Mouse (Mus musculus) large intestine, adult 2 months (tissue): ENCODE measurements around the gene Kctd12. TPM values are rescaled to one million over a fixed set of nuclear protein-coding genes. Genes with fewer than 3 reads are reported as not detected.

Experiments
- DNase-seq: peaks from one replicate; pipeline ENCODE4 v3.0.0-alpha.2; 2012; ENCODE audit warnings: low read depth, low spot score
- WGBS: fragments of 180-500 bp; shearing (Covaris S2); methylation state at CpG from one replicate; pipeline ENCODE4 v1.1.7; 2018; 5-methylcytosine and 5-hydroxymethylcytosine counted together
- polyA plus RNA-seq: library from polyadenylated mRNA; depleted of rRNA; stranded (reverse); fragments of >200 nt; gene quantifications from 2 replicates; pipeline ENCODE4 v1.2.3, GENCODE M21; 2012; rRNA removed

Kctd12 gene
- polyA plus RNA-seq, 1 experiment = 7.3 TPM

DNA sequence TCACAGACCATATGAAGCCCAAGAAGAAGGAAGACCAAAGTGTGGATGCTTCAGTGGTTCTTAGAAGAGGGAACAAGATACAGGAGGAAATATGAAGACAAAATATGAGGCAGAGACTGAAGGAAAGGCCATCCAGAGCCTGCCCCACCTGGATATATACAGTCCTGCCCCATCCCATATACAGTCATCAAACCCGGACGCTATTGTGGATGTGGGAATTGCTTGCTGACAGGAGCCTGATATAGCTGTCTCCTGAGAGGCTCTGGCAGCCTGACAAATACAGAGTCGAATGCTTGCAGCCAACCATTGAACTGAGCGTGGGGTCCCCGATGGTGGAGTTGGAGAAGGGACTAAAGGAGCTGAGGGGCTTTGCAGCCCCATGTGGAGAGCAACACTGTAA is 13.6 kb downstream of the Kctd12 start:
- DNase-seq = no peak
- 69% methylated on average over 5 of the region's 5 CpGs for WGBS

DNA sequence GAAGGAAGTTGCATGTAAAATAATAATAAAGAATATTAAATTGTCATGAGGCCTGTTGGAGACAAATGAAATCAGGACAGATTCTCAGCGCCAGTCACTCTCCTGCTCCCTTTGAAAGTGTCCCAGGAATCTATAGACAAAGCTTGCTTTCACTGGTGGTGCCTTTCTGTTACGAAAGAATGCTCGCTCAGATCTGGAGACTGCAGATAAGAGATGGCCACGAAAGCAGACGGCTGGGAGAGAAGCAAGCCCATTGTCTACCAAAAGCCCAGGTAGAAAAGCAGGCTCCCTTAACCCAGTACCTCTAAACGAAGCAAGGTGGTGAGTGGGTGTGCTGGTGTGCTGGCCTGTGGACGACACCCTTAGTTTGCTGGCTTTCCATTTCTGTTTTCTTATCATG is 16.2 kb downstream of the Kctd12 start:
- no peak for DNase-seq
- 66% methylated on average over 7 of the region's 7 CpGs for WGBS

DNA sequence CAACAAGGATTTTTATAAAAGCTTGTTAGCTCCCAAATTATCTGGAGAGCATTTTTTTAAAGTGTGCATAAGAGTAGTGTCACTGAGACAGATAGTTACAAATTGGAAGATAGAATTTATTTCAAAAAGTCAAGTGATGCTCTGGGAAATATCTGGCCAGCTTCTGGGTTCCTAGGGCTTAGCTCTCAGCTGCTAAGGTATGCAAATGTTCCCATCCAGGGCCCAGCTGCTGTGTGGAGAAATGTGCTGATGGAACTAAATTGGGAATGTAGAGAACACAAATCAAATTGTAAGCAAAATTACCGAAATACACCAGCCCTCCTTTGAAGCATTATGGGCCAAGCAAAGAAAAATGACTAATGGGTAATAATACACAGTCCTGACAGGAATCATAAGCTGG is 16.6 kb downstream of the Kctd12 start:
- WGBS = 77% methylated on average over 1 of the region's 1 CpGs
- DNase-seq = no peak

DNA sequence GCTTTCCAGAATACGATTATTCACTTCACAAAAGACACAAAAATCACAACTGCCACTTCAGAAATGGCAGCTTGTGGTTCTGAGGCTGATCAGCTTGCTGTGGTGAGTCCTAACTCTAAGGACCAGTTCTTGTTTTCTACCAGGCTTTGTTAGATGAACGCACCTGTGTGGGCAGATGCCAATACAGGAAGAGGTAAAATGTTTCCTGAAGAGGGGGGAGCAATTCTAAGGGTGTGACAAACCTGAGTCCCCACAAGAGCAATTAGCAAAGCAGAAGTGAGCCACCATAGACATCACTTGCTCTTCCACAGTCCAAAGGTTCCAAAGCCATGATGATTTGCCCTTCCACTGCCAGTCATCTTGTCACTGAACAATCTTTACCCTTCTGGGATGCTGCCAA is 20.4 kb downstream of the Kctd12 start:
- DNase-seq = no peak
- WGBS = 65% methylated on average over 2 of the region's 2 CpGs

DNA sequence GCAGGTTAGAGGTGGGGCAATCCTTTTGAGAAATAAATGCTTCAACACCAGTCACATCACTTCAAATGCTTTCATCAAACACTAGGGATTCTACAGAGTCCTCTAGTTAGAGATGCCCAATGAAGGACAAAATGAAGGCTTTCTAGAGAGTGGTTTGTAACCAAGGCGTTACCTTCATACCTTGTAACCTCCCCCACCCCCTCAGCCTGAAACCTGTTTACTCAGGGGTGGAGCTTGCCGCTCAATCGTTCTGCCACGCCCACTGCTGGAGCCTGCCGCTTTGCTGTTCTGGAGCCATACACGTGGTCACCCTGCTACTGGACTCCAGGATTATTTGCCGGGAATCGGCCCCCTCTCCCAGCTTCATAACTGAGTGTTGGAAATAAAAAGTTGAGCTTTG is 28.9 kb downstream of the Kctd12 start:
- WGBS = 21% methylated on average over 8 of the region's 8 CpGs
- DNase-seq = no peak

DNA sequence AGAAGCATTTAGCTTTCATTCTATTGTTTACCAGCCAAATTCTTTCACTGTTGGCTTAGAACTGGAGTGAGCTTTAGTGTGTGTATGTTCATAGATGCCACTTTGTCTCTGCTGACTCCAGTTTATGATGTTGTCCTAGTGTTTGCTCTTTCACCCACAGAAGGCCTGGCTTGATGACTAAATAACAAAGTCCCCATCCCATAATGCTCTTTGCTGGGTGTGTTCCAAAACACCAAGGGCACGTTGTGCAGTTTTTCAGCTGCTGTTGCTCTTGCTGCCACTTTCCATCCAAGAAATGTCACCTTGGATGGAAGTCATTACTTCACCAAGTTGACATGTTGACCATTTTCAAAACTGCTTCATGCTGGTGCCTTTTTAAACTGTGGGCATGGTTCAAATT is 30.5 kb downstream of the Kctd12 start:
- whole genome bisulfite sequencing = 21% methylated on average over 1 of the region's 1 CpGs
- peak; percentile 74 for DNase-seq

DNA sequence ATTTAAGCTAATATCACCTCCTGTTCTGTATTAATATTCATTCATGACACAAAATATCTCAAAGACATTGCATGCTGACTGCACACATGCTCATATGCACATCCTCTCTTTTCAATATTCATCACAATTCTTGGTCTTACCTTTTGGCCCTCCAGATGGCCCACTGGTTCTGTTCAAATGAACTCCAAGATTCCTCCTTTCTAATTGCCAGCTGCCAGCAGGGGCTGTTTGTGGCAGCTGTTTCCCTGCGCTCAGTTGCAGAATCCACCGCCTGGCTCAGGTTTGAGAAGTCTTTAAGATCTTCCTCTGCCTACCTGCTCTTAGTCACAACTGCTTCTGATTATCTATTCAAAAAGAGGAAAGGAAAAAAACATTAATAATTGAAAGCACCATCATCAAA is 34.6 kb downstream of the Kctd12 start:
- DNase-seq = no peak
- WGBS = 89% methylated on average over 2 of the region's 2 CpGs

DNA sequence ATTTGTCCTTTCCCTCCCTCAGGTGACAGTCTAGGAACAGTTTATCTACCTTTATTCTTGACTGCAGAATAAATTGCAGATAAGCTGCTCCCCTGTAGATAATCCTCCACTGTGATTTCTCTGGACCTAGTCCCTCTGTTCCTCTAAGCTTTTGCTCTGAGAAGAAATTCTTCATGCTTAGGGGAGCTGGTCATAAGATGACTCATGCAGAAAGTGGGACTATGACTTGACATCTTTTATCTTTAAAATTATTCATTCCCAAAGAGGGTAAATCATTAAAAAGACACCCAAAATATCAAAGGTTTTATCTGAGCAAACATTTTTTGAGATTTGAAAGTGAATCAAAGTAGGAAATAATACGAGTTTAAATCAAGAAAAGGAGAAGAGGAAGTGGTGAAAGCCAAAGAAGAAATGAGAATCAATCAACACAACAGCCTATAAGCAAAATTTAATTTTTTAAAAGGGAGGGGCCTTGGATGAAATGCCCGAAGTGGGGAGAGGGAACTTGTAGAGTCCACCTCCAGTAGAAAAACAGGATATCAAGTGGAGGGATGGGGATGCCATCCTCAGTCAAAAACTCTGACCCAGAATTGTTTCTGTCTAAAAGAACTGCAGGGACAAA is 40.1 kb downstream of the Kctd12 start:
- DNase-seq = no peak
- 56% methylated on average over 2 of the region's 2 CpGs for WGBS

DNA sequence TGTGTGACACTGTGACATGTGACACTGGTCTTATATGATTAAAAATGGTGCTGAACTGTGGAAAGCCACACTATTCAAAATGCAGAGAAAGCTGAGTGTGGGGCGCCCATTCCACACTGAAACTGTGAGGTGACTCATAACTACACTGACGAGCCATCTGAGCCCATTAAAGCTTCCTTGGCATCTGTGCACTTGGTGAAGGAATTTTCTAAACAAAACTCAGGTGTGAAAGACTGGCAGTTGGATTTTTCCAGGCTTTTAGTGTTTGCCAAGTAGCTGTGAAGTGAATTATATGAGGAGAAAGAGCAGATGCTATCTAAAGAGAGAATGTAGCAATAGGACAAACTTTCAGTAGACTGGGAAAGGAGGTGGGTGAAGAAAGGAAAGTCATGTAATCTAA is 47.6 kb downstream of the Kctd12 start:
- WGBS = 62% methylated on average over 2 of the region's 2 CpGs
- DNase-seq = no peak

DNA sequence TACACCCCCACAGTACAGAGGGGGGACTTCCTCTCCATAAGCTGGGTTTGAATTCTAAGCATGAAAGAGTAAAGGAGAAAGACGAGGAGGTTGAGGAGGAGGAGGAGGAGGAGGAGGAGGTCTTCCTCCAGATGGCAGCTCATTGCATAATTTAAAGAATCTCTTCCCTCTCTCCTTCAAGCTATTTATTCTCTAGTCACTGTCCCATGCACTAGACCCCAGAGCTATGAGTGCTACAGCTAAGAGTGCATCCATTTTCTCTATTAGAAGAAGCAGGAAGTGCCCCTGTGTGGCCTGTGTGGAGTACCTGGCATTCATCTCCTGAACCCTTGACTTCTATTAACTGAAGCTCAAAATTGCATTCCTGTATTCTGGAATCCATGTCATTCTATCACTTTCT is 51.5 kb downstream of the Kctd12 start:
- no peak for DNase-seq
- 63% methylated on average over 1 of the region's 1 CpGs for WGBS

DNA sequence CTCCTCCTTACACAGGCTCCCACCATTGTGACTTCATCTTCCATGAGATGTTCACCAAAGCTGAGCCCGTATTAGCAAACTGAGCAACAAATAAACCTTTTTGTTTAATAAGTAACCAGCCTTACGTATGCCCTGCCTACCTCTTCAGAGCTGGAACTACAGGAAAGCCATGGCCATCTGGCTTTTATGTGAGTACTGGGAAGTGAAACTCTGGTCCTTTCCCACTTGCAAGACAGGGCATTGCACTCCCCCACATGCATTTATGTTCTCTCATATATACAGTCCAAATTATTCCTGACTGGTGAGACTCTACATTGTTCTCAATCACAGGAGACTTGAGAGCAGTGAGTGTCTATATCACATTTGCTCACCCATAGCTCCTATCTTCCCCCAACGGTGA is 52.9 kb downstream of the Kctd12 start:
- no peak for DNase-seq
- 34% methylated on average over 3 of the region's 3 CpGs for WGBS

DNA sequence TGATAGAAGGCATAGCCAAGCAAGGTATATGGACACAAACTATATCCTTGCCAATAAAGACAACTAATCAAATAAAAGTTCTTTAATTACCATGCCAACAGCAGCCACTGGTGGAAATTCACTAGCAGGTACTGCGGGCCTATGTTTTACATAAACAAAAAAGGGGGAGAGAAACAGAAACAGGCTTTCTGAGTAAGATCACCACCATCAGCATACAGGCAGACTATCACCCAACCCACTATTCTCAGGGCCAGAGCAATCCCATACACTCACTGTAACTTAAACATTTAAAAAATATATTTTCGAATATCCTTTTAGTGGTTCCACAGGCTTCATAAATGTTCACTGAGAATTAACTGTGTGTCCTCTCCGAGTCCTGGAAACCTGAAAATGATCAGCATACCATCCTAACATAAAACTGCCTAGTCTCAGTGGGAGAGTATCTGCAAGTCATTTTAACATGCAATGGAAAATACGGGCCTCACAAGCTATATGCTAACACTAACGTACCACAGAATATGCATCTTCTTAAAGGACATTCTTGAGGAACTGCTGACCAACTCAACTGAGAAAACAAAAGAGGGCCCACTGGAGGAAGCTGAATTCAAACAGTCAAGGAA is 54.5 kb downstream of the Kctd12 start:
- DNase-seq = no peak
- 73% methylated on average over 5 of the region's 5 CpGs for WGBS

Other genes with a start within 250 kb of the Kctd12 start
- gene Acod1, start 64.3 kb upstream of the Kctd12 start, polyA plus RNA-seq = 0.55 and 0.85 TPM in 2 replicates
- gene Cln5, start 87.6 kb upstream of the Kctd12 start, polyA plus RNA-seq = 10.7 and 13.5 TPM in 2 replicates
- gene Fbxl3, start 116.9 kb upstream of the Kctd12 start, polyA plus RNA-seq = 60.4 and 87.1 TPM in 2 replicates